Mouse (Mus musculus): ENCODE data around the gene Tenm4.
"Not testable (repeated sequence)": the region's sequence is repeated elsewhere in the genome, so short reads cannot be mapped to it uniquely, and the experiment has no call there.

Gene Tenm4

DNA sequence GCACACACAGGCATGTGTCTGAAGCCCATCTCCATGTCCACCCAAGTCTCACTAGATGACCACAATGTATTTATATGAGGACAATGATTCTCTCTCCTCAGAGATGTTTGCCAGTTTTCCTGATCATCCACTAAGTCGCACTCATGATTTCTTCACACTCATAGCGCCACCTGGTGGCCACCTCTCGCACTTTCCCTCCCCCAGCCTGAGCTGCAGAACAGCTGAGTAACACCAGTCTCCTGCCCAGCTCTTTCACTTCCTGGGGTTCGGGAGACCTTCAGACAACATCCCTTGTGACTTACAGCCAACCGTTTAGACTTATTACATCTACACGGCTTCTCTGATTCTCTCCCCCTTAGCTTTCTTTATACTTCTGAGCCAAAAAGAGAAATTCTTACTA lies 743.0 kb downstream of the Tenm4 start:
- intact Hi-C loops (cut with DNase I): loop anchor here (2.0 to 10.0 kb wide), 3 partner anchors 135 to 1429 kb away; no protein-coding TSS in a partner anchor

DNA sequence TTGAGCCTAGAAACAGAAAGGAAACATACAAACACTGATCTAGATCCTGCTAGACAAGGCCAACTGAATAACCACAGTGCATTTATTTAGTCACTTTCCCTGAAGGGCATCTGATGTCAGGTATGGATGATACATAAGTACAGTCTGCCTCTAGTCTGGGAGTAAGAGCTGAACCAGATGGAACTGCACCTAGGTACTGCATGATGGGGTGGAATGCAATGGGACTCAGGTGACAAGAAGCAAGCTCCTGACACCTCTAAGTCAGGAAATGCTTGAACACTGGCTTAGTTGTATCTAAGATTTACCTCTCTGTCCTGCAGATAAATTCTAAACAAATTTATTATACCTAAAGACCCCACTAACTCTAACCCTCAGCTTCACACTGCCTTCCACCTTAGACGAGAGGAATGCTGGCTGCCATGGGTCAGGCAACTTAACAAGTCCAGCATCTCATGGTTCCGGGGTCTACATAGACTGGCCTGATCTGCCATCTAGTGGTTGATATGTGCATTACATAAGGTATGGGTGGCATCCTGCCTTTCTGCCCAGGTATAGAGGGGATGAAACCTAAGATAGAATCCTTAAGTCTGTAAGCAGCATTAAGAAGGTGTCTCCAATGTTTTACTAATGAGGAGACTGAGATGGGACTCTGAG lies 744.5 kb downstream of the Tenm4 start:
- intact Hi-C loops (cut with DNase I): loop anchor here (1.0 to 10.0 kb wide), 6 partner anchors 137 to 1431 kb away; no protein-coding TSS in a partner anchor

DNA sequence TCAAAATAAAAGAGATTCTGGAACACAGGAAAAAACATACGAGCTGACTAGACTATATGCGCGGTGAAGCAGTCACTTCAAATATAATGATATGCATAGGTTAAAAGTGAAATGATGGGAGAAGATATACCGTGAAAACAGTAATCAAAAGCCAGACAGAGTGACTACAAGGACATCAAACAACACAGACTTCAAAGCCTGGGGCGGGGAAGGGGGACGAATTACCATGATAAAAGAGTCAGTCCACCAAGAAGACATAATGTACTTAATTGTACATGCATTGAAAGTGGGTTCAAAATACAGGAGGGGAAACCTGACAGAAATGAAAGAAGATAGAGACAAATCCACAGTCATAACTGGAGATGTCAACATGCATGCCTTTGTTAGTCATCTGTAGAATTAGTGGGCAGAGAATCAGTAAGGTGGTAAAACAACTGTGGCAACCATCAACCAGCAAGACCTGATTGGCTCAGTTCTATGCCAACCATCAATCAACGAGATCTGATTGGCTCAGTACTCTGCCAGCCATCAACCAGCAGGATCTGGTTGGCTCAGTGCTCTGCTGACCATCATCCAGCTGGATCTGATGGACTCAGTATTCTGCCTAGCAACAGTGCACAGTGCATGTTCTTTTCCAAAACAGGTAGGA lies 749.5 kb downstream of the Tenm4 start:
- intact Hi-C loops (cut with DNase I): no loop called here

DNA sequence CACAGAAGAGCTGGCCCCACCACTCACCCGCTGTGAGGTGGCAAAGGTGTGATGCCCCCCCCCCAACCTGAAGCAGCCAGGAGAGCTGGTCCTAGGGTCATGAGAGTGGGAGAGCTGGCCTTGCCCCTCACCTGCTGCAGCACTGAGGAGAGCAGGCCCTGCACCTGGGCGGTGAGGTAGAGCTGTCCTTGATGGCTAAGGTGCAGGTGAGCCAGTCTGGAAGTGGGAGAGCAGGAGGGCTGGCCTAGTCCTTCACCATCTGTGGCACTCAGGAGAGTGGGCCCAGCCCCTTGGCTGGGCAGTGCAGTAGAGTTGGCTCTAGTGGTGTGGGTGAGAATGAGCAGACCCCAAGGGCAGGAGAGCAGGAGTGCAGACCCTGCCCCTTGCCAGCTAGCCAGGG lies 751.9 kb downstream of the Tenm4 start:
- intact Hi-C loops (cut with DNase I): no loop called here

DNA sequence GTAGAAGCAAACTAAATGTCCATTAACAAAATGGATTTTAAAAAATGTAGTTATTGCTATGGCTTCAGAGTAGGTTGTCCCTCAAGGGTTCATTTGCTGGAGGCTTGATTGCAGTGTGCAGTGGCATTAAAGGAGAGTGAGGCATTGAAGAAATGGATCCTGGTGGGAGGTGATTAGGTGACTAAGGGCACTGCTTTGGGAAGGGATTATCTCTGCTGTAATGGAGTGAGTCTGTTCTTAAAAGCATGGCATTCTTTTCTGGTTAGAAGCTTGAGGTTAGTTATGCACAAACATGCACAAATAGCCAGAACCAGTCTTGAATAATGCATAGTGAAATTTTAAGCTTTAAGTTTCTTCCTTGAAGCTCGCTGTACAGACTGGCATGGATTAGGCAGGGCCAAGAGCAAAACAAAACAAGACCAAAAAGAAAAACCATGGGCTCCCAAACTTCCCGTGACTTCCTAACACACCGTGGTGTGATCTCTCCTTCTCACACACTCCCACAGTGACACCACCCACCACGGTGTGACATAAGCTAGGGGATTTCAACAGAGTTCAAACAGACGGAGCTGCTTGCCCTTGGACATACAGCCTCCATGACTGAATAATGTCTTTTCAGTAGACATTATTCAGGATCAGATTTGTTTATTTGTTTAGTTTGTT lies 772.8 kb downstream of the Tenm4 start:
- intact Hi-C loops (cut with DNase I): no loop called here

DNA sequence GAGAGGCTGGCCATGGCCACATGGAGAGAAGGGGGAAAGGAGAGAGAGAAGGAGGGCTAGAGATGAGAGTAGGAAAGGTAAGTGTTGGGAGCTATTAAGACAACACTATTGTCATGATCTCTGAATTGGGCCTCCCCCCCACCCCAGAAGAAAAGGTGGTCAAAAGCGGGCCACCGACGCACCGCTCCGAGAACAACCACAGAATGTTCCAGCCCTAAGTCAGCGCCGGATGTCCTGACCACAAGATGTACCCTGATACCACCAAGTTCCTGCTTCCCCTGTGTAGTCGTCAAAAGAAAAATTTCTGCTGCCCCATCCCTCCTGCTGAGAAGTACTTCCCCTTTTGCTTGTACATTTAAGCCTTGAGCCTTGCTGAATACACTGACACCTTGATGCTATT lies 775.5 kb downstream of the Tenm4 start:
- intact Hi-C loops (cut with DNase I): not testable (repeated sequence)

DNA sequence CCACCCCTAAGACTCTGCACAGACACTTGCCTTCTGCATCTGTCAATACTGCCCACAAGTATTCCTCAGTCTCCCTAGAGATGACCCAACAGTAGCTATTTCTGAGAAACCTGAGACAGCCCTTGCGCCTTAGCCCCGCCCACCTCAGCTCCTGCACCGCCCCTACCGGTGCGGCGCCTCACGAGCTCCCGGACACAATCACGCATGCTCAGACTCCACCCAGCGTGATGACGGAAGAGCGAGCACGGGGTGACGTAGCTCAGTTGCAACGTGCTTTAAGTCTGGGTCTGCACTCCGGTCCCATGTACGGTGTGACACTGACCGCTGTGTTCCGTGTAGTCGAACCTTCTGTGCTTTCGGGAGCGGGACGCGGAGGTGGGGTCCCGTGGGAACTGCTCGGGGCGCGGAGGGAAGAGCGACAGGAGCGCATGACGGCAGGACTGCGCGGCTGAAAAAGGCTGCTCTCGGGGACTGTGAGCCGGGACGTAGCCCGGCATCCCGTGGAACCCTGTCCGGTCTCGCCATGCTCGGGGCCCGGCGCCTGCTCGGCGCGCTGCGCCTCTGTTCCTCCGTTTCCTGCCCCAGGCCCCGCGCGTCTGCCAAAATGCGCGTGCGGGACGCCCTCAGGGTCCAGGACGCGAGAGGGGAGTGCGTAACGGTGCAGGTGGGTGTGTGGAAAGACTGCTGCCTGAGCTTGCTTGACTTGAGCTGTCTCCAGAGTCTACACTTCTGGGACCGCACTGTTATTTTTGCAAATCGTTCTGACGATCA lies 780.4 kb downstream of the Tenm4 start, which contains the start of gene Nars2:
Gene Nars2, plus strand, starts transcription at position 225 of the 771 bp plus-strand sequence.
- intact Hi-C loops (cut with DNase I): no loop called here

DNA sequence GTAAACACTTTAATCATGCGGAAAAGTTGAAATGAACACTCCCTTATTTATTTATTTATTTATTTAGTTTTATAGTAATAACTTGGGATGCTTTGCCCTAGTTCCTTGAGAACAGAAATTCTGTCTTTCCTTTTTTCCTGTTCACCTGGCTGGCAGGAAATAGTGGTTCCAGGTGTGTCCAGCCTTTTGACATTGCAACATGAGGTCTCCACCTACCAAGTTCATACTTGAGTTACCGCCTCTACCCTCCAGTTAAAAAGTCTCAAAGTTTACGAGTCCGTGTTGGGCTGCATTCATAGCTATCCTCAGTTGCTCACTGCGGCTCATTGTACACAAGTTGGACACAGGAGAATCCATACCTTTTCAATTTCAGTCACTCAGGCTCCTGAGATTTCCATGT lies 781.0 kb downstream of the Tenm4 start:
- intact Hi-C loops (cut with DNase I): no loop called here

DNA sequence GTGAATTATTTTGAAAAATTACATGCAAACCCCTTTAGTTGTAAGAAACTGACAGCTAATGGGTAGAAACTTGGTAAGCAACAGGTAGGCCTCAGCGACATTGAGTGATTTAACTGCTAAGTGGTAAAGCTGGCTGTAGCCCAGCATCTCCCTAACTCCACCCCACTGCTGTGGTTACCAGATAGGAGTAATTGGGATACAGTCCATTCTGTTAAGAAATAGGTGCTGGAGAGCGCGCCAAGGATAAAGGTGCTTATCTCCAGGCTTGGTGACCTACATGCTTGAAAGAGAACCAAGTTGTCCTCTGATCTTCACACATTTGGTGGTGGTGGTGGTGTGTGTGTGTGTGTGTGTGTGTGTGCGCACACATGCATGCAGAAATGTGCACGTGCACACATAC lies 788.1 kb downstream of the Tenm4 start:
- intact Hi-C loops (cut with DNase I): no loop called here

Small RNA genes within 50 kb of the gene (microRNA-seq; reads per million reads assigned to microRNA genes)
- gene Mir6394 (0 reads per million in 2 experiments), gene Mir708 (49.3 to 117 reads per million in 2 experiments)
